Mouse (Mus musculus) gastrocnemius, postnatal 25 days (tissue): ENCODE results near the gene Tctex1d2. TPM values are rescaled to one million over a fixed set of nuclear protein-coding genes. Genes with fewer than 3 reads are reported as not detected.

Source experiments
- DNase-seq: peaks from one replicate; pipeline ENCODE4 v3.0.0; 2022
- total RNA-seq, 2 experiments: library from RNA; stranded (reverse); gene quantifications; 1 replicate in 1 of 2; 2 replicates in 1 of 2; pipeline ENCODE4 v1.2.3; 2021

The Tctex1d2 gene
- total RNA-seq, 2 experiments from 2014 or later = 4.1 to 4.3 TPM

DNA sequence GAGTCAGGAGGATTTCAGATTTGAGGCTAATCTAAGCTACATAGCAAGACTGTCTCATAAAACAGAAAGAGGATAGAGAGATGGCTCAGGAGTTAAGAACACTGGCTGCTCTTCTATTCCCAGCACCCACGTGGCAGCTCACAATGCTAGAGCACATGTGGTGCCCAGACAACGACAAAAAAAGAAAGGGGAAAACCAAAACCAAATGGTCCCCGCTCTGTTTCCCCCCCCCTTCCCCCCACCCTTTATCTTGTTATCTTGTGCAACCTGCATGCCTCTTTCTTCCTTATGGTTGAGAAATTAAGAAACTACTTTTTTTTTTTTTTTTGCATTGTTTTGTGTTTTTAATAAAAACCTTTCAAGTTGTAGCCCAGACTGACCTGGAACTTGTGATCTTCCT, 49.0 kb downstream of the Tctex1d2 start:
- no peak for DNase-seq

DNA sequence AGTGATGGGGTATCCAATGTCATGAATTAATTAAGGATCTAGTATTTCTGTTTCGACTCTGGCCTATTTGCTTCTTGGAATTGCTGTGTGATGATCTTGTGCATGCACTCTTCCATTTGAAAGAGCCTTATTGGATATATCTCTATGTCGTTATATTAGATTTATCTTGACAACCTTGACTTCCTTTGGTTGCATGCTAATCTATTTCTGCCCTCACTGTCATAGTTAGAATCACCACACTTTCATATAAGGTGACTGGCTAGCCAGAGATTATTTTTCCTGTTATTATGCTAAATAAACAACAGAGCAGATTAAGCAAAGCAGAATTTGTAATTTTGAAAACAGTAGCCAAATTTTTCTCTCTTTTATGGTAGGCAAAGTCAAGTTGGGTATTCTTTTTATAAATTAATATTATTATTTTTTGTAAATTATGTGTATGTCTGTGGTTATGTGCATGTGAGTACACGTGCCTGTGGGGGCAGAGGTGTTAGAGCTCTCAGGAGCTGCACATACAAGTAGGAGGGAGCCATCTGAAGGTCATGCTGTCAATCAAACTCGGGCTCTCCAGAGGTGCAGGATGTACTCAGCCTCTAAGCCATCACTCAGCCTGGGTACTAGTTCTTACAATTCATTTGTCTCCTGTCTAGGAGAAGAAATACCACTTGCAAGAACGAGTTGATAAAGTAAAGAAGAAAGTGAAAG, 50.1 kb downstream of the Tctex1d2 start:
- no peak for DNase-seq

DNA sequence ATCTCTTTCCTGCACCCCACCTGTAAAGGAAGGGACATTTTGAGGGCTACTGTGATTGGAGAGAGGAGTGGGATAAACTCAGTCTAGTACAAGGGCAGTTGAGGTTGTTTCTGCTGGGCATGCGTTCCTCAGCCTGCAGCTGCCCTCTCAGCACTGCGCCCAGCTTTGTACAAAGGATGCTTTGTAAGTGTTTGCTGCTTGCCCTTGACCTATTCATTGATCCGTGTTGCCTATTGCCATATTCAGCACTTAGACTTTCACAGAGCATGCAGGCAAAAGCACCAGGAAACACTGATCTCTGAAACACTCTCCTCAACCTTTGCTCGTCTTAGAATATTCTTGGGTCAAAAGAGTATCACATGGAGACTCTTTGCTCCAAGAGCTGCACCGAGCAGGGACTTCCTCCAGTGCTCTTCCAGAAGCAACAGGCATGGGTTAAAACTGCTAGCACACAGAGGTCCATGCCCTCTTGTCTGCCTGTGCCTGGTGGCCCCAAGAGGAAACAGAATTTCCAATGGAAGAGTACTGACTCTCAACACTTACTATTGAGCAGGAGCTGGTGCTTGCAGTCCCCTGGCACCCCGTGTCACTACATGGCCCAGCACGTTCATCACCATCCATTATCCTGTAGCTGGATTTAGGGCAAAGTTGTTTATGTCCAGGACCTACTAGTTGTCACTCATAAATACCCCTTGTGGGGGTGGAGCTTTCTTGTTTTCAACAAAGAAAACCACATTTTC, 52.9 kb downstream of the Tctex1d2 start:
- no peak for DNase-seq

GRCm38 (mm10) chr16:32477315-32477714, 57.8 kb downstream of the Tctex1d2 start:
- no peak for DNase-seq

Other genes starting within 250 kb of the Tctex1d2 start
- gene Bex6, start 239.9 kb upstream of the Tctex1d2 start, total RNA-seq = not detected
- 10 to 100 TPM; 13.8 to 13.9 TPM for gene Fbxo45, start 172.5 kb upstream of the Tctex1d2 start, total RNA-seq
- gene Wdr53, start 172.5 kb upstream of the Tctex1d2 start, total RNA-seq = 1 to 10 TPM; 5.2 TPM
- gene Smco1, start 148.2 kb upstream of the Tctex1d2 start, total RNA-seq = 10 to 100 TPM; 48.0 to 55.0 TPM
- gene Rnf168, start 142.2 kb upstream of the Tctex1d2 start, total RNA-seq = 10 to 100 TPM in 1 of 2 experiments, 1 to 10 TPM in 1; 9.8 to 10.5 TPM
- 10 to 100 TPM; 13.0 to 16.2 TPM for gene Ubxn7, start 87.4 kb upstream of the Tctex1d2 start, total RNA-seq
- gene Tm4sf19, start 19.2 kb upstream of the Tctex1d2 start, total RNA-seq = not detected
- gene Pcyt1a, start 11.2 kb downstream of the Tctex1d2 start, total RNA-seq = 100 to 1,000 TPM in 1 of 2 experiments, 10 to 100 TPM in 1; 95.5 to 104 TPM
- gene Slc51a, start 68.2 kb downstream of the Tctex1d2 start, total RNA-seq = not detected
- not detected for gene Zdhhc19, start 76.6 kb downstream of the Tctex1d2 start, total RNA-seq
- gene Tfrc, start 189.2 kb downstream of the Tctex1d2 start, total RNA-seq = 100 to 1,000 TPM; 192 to 211 TPM
- gene Tnk2, start 224.2 kb downstream of the Tctex1d2 start, total RNA-seq = 10 to 100 TPM; 35.7 to 41.4 TPM